8 mouse cellular contexts compared by ENCODE assay signal in genomic region chr19:10022414-10023303, GRCm38 (mm10). TPM values are rescaled to one million over a fixed set of nuclear protein-coding genes. Genes with fewer than 3 reads are reported as not detected.
DNase-seq lines count a peak whose midpoint lies in the region; ATAC-seq and TF ChIP-seq lines count a peak whose summit lies in the region.

No protein-coding gene starts in this region.

- no peaks in the 10 kb centered on the region for H3K27me3 ChIP-seq in Patski
- no peaks in the 10 kb centered on the region for H3K27me3 ChIP-seq in kidney, adult 2 months (replicated peaks; ENCODE audit: control insufficient read depth, insufficient read depth, low read length)
- H3K27me3 ChIP-seq in liver, embryonic 11.5 days (replicated peaks; ENCODE audit: control insufficient read depth, insufficient read depth, low read length), result no peaks in the 10 kb centered on the region

- no peaks in the 10 kb centered on the region for H3K36me3 ChIP-seq in kidney, adult 2 months (ENCODE audit: control insufficient read depth, insufficient read depth, low read length)
- H3K36me3 ChIP-seq in liver, embryonic 11.5 days (ENCODE audit: control insufficient read depth, insufficient read depth, low read length), result peaks cover 7% of the 10 kb centered on the region

- ATAC-seq in Patski, result peak; percentile 71
- no peak for ATAC-seq in liver, embryonic 11.5 days (replicated peaks; ENCODE audit: low FRiP score)

- TF ChIP-seq POLR2A in kidney, adult 2 months (IDR thresholded peaks at IDR 0.05; ENCODE audit: low read depth, low read length), result no peak

- no peak overlapping the region for H3K4me3 ChIP-seq in kidney, adult 2 months (ENCODE audit: insufficient read depth, low read depth, low read length)
- no peak overlapping the region for H3K4me3 ChIP-seq in liver, embryonic 11.5 days (ENCODE audit: low read depth, low read length)

- WGBS in kidney, adult 2 months, result 44% methylated on average over 5 of the region's 5 CpGs
- WGBS in liver, embryonic 11.5 days, result 63% methylated on average over 5 of the region's 5 CpGs

- TF ChIP-seq CTCF in Patski (IDR thresholded peaks at IDR 0.05), result no peak
- TF ChIP-seq CTCF in kidney, adult 2 months (conservative IDR thresholded peaks at IDR 0.05; ENCODE audit: insufficient read depth, insufficient read length, low read depth, low read length), result peak; percentile 52

- peaks cover 40% of the 10 kb centered on the region for H3K4me1 ChIP-seq in kidney, adult 2 months (ENCODE audit: control insufficient read depth, insufficient read depth, low read length)
- peaks cover 76% of the 10 kb centered on the region for H3K4me1 ChIP-seq in liver, embryonic 11.5 days (replicated peaks; ENCODE audit: control insufficient read depth, insufficient read depth, low read length)

- in situ Hi-C loops in Patski (cut with MboI; ENCODE audit: low pct_unique_long_range_greater_than_20kb), result no loop called here

- H3K4me2 ChIP-seq in liver, embryonic 11.5 days, result peak overlapping the region; percentile 21

- CTCF ChIA-PET in Patski (lab: Charles Lee), result interaction anchor here (0.7 to 4.1 kb wide), 13 partner anchors 8 to 111 kb away, joined by 3 to 36 read pairs (median 6); partner anchors contain the start of genes Best1 and Rab3il1

- DNase-seq in gastrocnemius, postnatal 14 days, result peak; percentile 53
- no peak for DNase-seq in gastrocnemius, postnatal 25 days
- DNase-seq in Patski (ENCODE audit: low read depth, low spot score), result no peak
- DNase-seq in heart, adult 18-20 months, result peak; percentile 62 to 74
- peak; percentile 75 for DNase-seq in kidney, adult 2 months
- DNase-seq in liver, embryonic 11.5 days (ENCODE audit: low spot score), result no peak
- DNase-seq in right cerebral cortex, postnatal 4 days, result peak; percentile 40
- DNase-seq in spleen, postnatal 4 days (ENCODE audit: low spot score in 2 of 2), result no peak

- H3K9me3 ChIP-seq in liver, embryonic 11.5 days (ENCODE audit: control insufficient read depth, low read length), result no peaks in the 10 kb centered on the region

- POLR2A ChIA-PET in Patski (lab: Charles Lee), result interaction anchor here (0.8 to 2.1 kb wide), 4 partner anchors 10 to 67 kb away, joined by 3 to 4 read pairs (median 4); no protein-coding TSS in a partner anchor

- intact Hi-C loops in gastrocnemius, postnatal 14 days (cut with DNase I; ENCODE audit: low total_unique reads), result no loop called here

- H3K27ac ChIP-seq in kidney, adult 2 months (ENCODE audit: insufficient read depth, low read depth, low read length), result peak overlapping the region; percentile 26; the same call in 1 of the 2 replicates
- H3K27ac ChIP-seq in liver, embryonic 11.5 days (ENCODE audit: low read depth, low read length), result peak overlapping the region; percentile 67

- no peak overlapping the region for H3K9ac ChIP-seq in liver, embryonic 11.5 days (ENCODE audit: low read depth, low read length)

RNA-seq across cellular contexts. Expression of gene Fads3, which starts 18.7 kb away (rescaled TPM):
- 1 to 10 TPM; 5.4 to 6.0 TPM for total RNA-seq in gastrocnemius, postnatal 14 days (2021)
- 1 to 10 TPM; 3.1 to 7.2 TPM for total RNA-seq in gastrocnemius, postnatal 25 days (2021)
- polyA plus RNA-seq in Patski (2021), result 227 TPM
- 10 to 100 TPM; 31.8 to 34.9 TPM for total RNA-seq in heart, adult 18-20 months (2021)
- polyA plus RNA-seq in kidney, adult 2 months (2012; rRNA removed), result 382 and 459 TPM in 2 replicates
- polyA plus RNA-seq in liver, embryonic 11.5 days (2014; fragmentation: Nextera tagmentation; extraction: Ambion mirVana), result 7.2 and 7.3 TPM in 2 replicates

RNA-seq across cellular contexts. Expression of gene Rab3il1, which starts 21.2 kb away (rescaled TPM):
- 10 to 100 TPM in 1 of 2 experiments, 1 to 10 TPM in 1; 7.4 to 11.6 TPM for total RNA-seq in gastrocnemius, postnatal 14 days (2021)
- total RNA-seq in gastrocnemius, postnatal 25 days (2021), result 1 to 10 TPM; 6.0 to 6.5 TPM
- 0.71 TPM for polyA plus RNA-seq in Patski (2021)
- total RNA-seq in heart, adult 18-20 months (2021), result 1 to 10 TPM; 6.6 to 6.8 TPM
- 66.0 and 90.9 TPM in 2 replicates for polyA plus RNA-seq in kidney, adult 2 months (2012; rRNA removed)
- 133 and 137 TPM in 2 replicates for polyA plus RNA-seq in liver, embryonic 11.5 days (2014; fragmentation: Nextera tagmentation; extraction: Ambion mirVana)

RNA-seq across cellular contexts. Expression of gene Best1, which starts 21.2 kb away (rescaled TPM):
- total RNA-seq in gastrocnemius, postnatal 14 days (2021), result under 1 TPM; 0.29 to 0.41 TPM
- under 1 TPM; 0.21 to 0.26 TPM for total RNA-seq in gastrocnemius, postnatal 25 days (2021)
- not detected for polyA plus RNA-seq in Patski (2021)
- under 1 TPM; 0.12 to 0.13 TPM for total RNA-seq in heart, adult 18-20 months (2021)
- polyA plus RNA-seq in kidney, adult 2 months (2012; rRNA removed), result 0.33 and 0.38 TPM in 2 replicates
- polyA plus RNA-seq in liver, embryonic 11.5 days (2014; fragmentation: Nextera tagmentation; extraction: Ambion mirVana), result 0.31 and 0.59 TPM in 2 replicates

RNA-seq across cellular contexts. Expression of gene Fth1, which starts 42.3 kb away (rescaled TPM):
- 1,000 to 10,000 TPM; 2,162 to 2,185 TPM for total RNA-seq in gastrocnemius, postnatal 14 days (2021)
- 1,000 to 10,000 TPM; 1,951 to 1,957 TPM for total RNA-seq in gastrocnemius, postnatal 25 days (2021)
- 2,141 TPM for polyA plus RNA-seq in Patski (2021)
- 1,000 to 10,000 TPM; 2,847 to 3,135 TPM for total RNA-seq in heart, adult 18-20 months (2021)
- polyA plus RNA-seq in kidney, adult 2 months (2012; rRNA removed), result 8,110 and 8,726 TPM in 2 replicates
- 3,796 and 3,887 TPM in 2 replicates for polyA plus RNA-seq in liver, embryonic 11.5 days (2014; fragmentation: Nextera tagmentation; extraction: Ambion mirVana)

Comparison
In these comparisons a context has a peak if more than half of its experiments do, and no peak if none do; other contexts are left out.
1. DNase-seq: peak in gastrocnemius, postnatal 14 days (single experiment), heart, adult 18-20 months (2 of 2), kidney, adult 2 months (single experiment) and right cerebral cortex, postnatal 4 days (single experiment); none in gastrocnemius, postnatal 25 days (single experiment), Patski (single experiment), liver, embryonic 11.5 days (single experiment) and spleen, postnatal 4 days (0 of 2).
2. RNA of gene Fads3, which starts 18.7 kb away (total RNA-seq): 31.8 to 34.9 TPM in heart, adult 18-20 months; 3.1 to 7.2 TPM in gastrocnemius, postnatal 25 days and 5.4 to 6.0 TPM in gastrocnemius, postnatal 14 days; every median in the first group is over 4 times any median in the second.